Mouse (Mus musculus): ENCODE data around the gene 1700018F24Rik. TPM values are rescaled to one million over a fixed set of nuclear protein-coding genes. Genes with fewer than 3 reads are reported as not detected.
A peak's percentile ranks its signal among the peaks of the same experiment; 100 is the strongest.

The 1700018F24Rik gene
- polyA plus RNA-seq, 1 experiment from 2014 or later = not detected

- H3K27me3 ChIP-seq = no peaks in the 10 kb centered on the region
- H3K9me3 ChIP-seq = no peaks in the 10 kb centered on the region
- peak overlapping the region; percentile 71 for H3K4me3 ChIP-seq
- peak overlapping the region; percentile 85 for H3K4me2 ChIP-seq (replicated peaks)
- peaks cover 11% of the 10 kb centered on the region for H3K4me1 ChIP-seq
- no peak for ATAC-seq (replicated peaks)
- H3K27ac ChIP-seq (replicated peaks) = no peak overlapping the region
- H3K36me3 ChIP-seq = peaks cover 7% of the 10 kb centered on the region; the same call in 1 of the 2 replicates
- WGBS = 84% methylated on average over 2 of the region's 2 CpGs
- peak overlapping the region; percentile 90 for H3K9ac ChIP-seq (replicated peaks)
Measured at GRCm38 (mm10) chr5:145084822-145085221, 42.0 kb downstream of the 1700018F24Rik start.

GRCm38 (mm10) chr5:145088186-145088585, 45.4 kb downstream of the 1700018F24Rik start:
- Histone ChIP-seq H3K9me3 (no peaks in the 10 kb centered on the region), H3K4me3 (no peak overlapping the region), H3K4me2 (replicated peaks) (no peak overlapping the region), H3K4me1 (peaks cover 11% of the 10 kb centered on the region), H3K27me3 (no peaks in the 10 kb centered on the region), H3K9ac (replicated peaks) (no peak overlapping the region), H3K27ac (replicated peaks) (no peak overlapping the region), H3K36me3 (peaks cover 27% of the 10 kb centered on the region)
- 97% methylated on average over 2 of the region's 2 CpGs for WGBS
- no peak for ATAC-seq (replicated peaks)

- no peak for ATAC-seq (replicated peaks)
- peaks cover 41% of the 10 kb centered on the region for H3K36me3 ChIP-seq
- no peak overlapping the region for H3K4me3 ChIP-seq
- no peaks in the 10 kb centered on the region for H3K27me3 ChIP-seq
- 96% methylated on average over 3 of the region's 3 CpGs for WGBS
- H3K4me2 ChIP-seq (replicated peaks) = no peak overlapping the region
- no peak overlapping the region for H3K9ac ChIP-seq (replicated peaks)
- H3K27ac ChIP-seq (replicated peaks) = no peak overlapping the region
- peaks cover 5% of the 10 kb centered on the region for H3K4me1 ChIP-seq
- H3K9me3 ChIP-seq = no peaks in the 10 kb centered on the region
Measured at GRCm38 (mm10) chr5:145089878-145090277, 47.1 kb downstream of the 1700018F24Rik start.

Other genes starting within 250 kb of the 1700018F24Rik start
- gene Smurf1, start 77.1 kb upstream of the 1700018F24Rik start, polyA plus RNA-seq (2015; fragmentation: Nextera tagmentation; extraction: Ambion mirVana) = 28.4 and 29.7 TPM in 2 replicates
- gene Gm4871, start 10.2 kb upstream of the 1700018F24Rik start, polyA plus RNA-seq (2015; fragmentation: Nextera tagmentation; extraction: Ambion mirVana) = not detected in 2 replicates
- 246 and 258 TPM in 2 replicates for gene Arpc1a, start 40.8 kb downstream of the 1700018F24Rik start, polyA plus RNA-seq (2015; fragmentation: Nextera tagmentation; extraction: Ambion mirVana)
- not detected in 2 replicates for gene Kpna7, start 41.0 kb downstream of the 1700018F24Rik start, polyA plus RNA-seq (2015; fragmentation: Nextera tagmentation; extraction: Ambion mirVana)
- 57.0 and 60.4 TPM in 2 replicates for gene Arpc1b, start 71.2 kb downstream of the 1700018F24Rik start, polyA plus RNA-seq (2015; fragmentation: Nextera tagmentation; extraction: Ambion mirVana)
- 110 and 114 TPM in 2 replicates for gene Pdap1, start 97.2 kb downstream of the 1700018F24Rik start, polyA plus RNA-seq (2015; fragmentation: Nextera tagmentation; extraction: Ambion mirVana)
- 203 and 216 TPM in 2 replicates for gene Bud31, start 97.4 kb downstream of the 1700018F24Rik start, polyA plus RNA-seq (2015; fragmentation: Nextera tagmentation; extraction: Ambion mirVana)
- gene Ptcd1, start 124.1 kb downstream of the 1700018F24Rik start, polyA plus RNA-seq (2015; fragmentation: Nextera tagmentation; extraction: Ambion mirVana) = 23.3 and 25.1 TPM in 2 replicates
- 54.6 and 56.6 TPM in 2 replicates for gene Cpsf4, start 124.2 kb downstream of the 1700018F24Rik start, polyA plus RNA-seq (2015; fragmentation: Nextera tagmentation; extraction: Ambion mirVana)
- gene Atp5j2, start 149.1 kb downstream of the 1700018F24Rik start, polyA plus RNA-seq (2015; fragmentation: Nextera tagmentation; extraction: Ambion mirVana) = 603 and 647 TPM in 2 replicates
- 15.5 and 17.0 TPM in 2 replicates for gene Zkscan14, start 158.9 kb downstream of the 1700018F24Rik start, polyA plus RNA-seq (2015; fragmentation: Nextera tagmentation; extraction: Ambion mirVana)
- 17.4 and 19.7 TPM in 2 replicates for gene Zkscan5, start 161.6 kb downstream of the 1700018F24Rik start, polyA plus RNA-seq (2015; fragmentation: Nextera tagmentation; extraction: Ambion mirVana)
- 36.8 and 38.8 TPM in 2 replicates for gene Zfp655, start 188.7 kb downstream of the 1700018F24Rik start, polyA plus RNA-seq (2015; fragmentation: Nextera tagmentation; extraction: Ambion mirVana)
- 0.76 and 1.0 TPM in 2 replicates for gene Zscan25, start 237.5 kb downstream of the 1700018F24Rik start, polyA plus RNA-seq (2015; fragmentation: Nextera tagmentation; extraction: Ambion mirVana)